Mouse (Mus musculus): ENCODE data around the gene Plp2. TPM values are rescaled to one million over a fixed set of nuclear protein-coding genes. Genes with fewer than 3 reads are reported as not detected.

Gene Plp2
- polyA plus RNA-seq, 1 experiment: 549 TPM

DNA sequence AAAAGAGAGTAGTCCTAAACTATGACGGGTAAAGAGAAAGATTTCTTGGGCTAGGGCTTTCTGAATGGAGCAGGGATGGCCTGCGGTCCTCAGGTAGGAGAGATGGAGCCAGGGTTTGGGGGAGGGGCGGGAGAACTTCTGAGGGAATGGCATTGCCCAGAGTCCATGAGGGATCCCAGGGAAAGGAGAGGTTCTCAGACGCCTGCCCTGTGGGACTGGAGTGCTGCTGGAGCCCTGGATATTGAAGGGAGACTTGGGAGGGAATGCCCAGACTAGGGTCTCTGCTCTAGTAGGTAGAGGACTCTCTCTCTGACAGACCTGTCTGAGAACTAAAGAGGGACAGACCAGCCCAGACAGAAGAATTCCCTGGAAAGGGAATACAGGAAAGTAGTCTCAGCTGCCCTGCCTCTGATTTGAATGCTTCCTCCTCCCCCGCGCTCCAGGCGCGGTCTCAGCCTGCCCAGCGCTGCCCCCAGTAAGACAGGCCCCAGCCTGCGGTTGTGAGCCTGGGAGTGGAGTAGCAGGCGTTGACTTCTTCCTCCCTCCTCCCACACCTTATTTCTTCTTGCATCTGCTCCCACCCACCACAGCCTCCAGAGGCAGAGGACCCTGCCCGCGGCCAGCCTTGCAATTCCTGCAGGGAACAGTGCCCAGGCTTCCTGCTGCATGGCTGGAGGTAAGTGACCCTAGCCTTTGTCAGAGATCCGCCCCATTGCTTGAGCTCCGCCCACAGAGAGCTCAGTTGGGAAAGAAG, 13.0 kb downstream of the Plp2 start:
- Histone ChIP-seq H3ac (ENCODE audit: control insufficient read depth, insufficient read length, low read depth) (no peak overlapping the region), H3K27me3 (ENCODE audit: control insufficient read depth, insufficient read depth, insufficient read length) (no peaks in the 10 kb centered on the region), H3K79me2 (ENCODE audit: control insufficient read depth, insufficient read depth) (no peaks in the 10 kb centered on the region), H3K79me3 (ENCODE audit: low read depth) (no peaks in the 10 kb centered on the region), H3K4me3 (ENCODE audit: insufficient read depth, poor library complexity, severe bottlenecking) (no peak overlapping the region), H3K36me3 (ENCODE audit: control insufficient read depth, insufficient read depth) (no peaks in the 10 kb centered on the region)
- TF ChIP-seq MYOG (IDR thresholded peaks at IDR 0.05; ENCODE audit: control insufficient read depth, extremely low read depth, insufficient read length) (no peak), CTCF (IDR thresholded peaks at IDR 0.05; ENCODE audit: control insufficient read depth, insufficient read depth, insufficient read length) (no peak), MAX (IDR thresholded peaks at IDR 0.05) (no peak), CEBPB (IDR thresholded peaks at IDR 0.05; ENCODE audit: low read depth) (no peak), USF1 (IDR thresholded peaks at IDR 0.05; ENCODE audit: low read depth) (no peak), MYOD1 (IDR thresholded peaks at IDR 0.05; ENCODE audit: control insufficient read depth, insufficient read length, low read depth) (no peak), FOSL1 (IDR thresholded peaks at IDR 0.05; ENCODE audit: insufficient read depth, low read length, poor library complexity, severe bottlenecking) (no peak)

DNA sequence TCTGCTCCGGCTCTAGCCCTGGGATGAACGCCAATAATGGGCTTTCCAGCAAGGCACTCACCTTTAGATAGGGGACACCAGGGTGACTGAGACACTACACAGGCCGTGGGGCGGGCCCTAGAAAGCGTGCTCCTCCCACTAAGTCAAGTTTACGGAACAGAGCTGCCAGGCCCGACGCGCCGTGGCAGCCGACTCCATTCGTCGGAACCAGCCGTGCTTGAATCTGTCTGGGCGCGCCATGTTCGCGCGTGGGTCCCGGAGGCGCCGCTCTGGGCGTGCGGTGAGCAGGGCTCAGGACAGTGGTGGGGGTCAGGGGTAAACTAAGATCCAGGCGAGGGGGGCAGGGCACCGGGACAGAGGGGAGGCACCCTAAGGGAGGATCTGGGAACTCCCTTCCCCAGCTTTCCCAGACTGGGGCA, 14.0 kb downstream of the Plp2 start, which contains the start of gene Prickle3:
Prickle3 (plus strand) TSS at position 40 of the 419 bp plus-strand sequence.
- TF ChIP-seq CTCF (IDR thresholded peaks at IDR 0.05; ENCODE audit: control insufficient read depth, insufficient read depth, insufficient read length): no peak
- no peak for TF ChIP-seq CEBPB (IDR thresholded peaks at IDR 0.05; ENCODE audit: low read depth)
- no peak for TF ChIP-seq MAX (IDR thresholded peaks at IDR 0.05)
- no peak for TF ChIP-seq MYOG (IDR thresholded peaks at IDR 0.05; ENCODE audit: control insufficient read depth, extremely low read depth, insufficient read length)
- TF ChIP-seq FOSL1 (IDR thresholded peaks at IDR 0.05; ENCODE audit: insufficient read depth, low read length, poor library complexity, severe bottlenecking): no peak
- no peak for TF ChIP-seq USF1 (IDR thresholded peaks at IDR 0.05; ENCODE audit: low read depth)
- no peak for TF ChIP-seq MYOD1 (IDR thresholded peaks at IDR 0.05; ENCODE audit: control insufficient read depth, insufficient read length, low read depth)
- peak within 1 kb of the TSS; percentile 61 for H3ac ChIP-seq (ENCODE audit: control insufficient read depth, insufficient read length, low read depth)
- no peaks in the 10 kb centered on the region for H3K79me2 ChIP-seq (ENCODE audit: control insufficient read depth, insufficient read depth)
- peak within 1 kb of the TSS; percentile 6 for H3K4me3 ChIP-seq (ENCODE audit: insufficient read depth, poor library complexity, severe bottlenecking)
- H3K36me3 ChIP-seq (ENCODE audit: control insufficient read depth, insufficient read depth): no peaks in the 10 kb centered on the region
- H3K79me3 ChIP-seq (ENCODE audit: low read depth): no peaks in the 10 kb centered on the region
- H3K27me3 ChIP-seq (ENCODE audit: control insufficient read depth, insufficient read depth, insufficient read length): no peaks in the 10 kb centered on the region

DNA sequence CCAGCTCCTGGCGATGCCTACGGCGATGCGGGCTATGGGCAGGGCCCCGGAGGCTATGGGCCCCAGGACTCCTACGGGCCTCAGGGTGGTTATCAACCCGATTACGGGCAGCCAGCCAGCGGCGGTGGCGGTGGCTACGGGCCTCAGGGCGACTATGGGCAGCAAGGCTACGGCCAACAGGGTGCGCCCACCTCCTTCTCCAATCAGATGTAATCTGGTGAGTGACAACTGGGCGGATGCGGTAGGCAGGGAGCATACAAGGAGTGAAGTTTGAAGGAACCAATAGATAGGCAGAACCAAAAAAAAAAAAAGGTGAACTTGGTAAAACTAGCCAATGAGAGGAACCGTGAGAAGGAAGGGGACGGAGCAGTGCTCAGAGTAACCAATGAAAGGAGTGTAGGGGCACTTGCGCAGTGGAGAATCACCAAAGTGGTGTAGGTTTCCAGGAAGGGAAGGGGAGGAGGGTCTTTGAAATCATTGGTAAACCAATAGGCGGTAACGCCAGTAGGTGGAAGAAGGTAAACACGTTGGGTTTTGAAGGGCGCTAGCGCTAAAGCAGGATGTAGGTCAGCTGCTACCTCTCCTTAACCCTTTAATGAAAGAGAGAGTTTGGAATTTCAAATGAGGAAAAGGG, 22.4 kb downstream of the Plp2 start:
- H3K27me3 ChIP-seq (ENCODE audit: control insufficient read depth, insufficient read depth, insufficient read length): no peaks in the 10 kb centered on the region
- TF ChIP-seq USF1 (IDR thresholded peaks at IDR 0.05; ENCODE audit: low read depth): no peak
- no peak for TF ChIP-seq CEBPB (IDR thresholded peaks at IDR 0.05; ENCODE audit: low read depth)
- no peak for TF ChIP-seq MYOD1 (IDR thresholded peaks at IDR 0.05; ENCODE audit: control insufficient read depth, insufficient read length, low read depth)
- no peak for TF ChIP-seq MAX (IDR thresholded peaks at IDR 0.05)
- no peak for TF ChIP-seq MYOG (IDR thresholded peaks at IDR 0.05; ENCODE audit: control insufficient read depth, extremely low read depth, insufficient read length)
- TF ChIP-seq FOSL1 (IDR thresholded peaks at IDR 0.05; ENCODE audit: insufficient read depth, low read length, poor library complexity, severe bottlenecking): no peak
- TF ChIP-seq CTCF (IDR thresholded peaks at IDR 0.05; ENCODE audit: control insufficient read depth, insufficient read depth, insufficient read length): peak; percentile 10
- H3K4me3 ChIP-seq (ENCODE audit: insufficient read depth, poor library complexity, severe bottlenecking): peak overlapping the region; percentile 28
- H3K79me3 ChIP-seq (ENCODE audit: low read depth): no peaks in the 10 kb centered on the region
- no peaks in the 10 kb centered on the region for H3K79me2 ChIP-seq (ENCODE audit: control insufficient read depth, insufficient read depth)
- H3K36me3 ChIP-seq (ENCODE audit: control insufficient read depth, insufficient read depth): no peaks in the 10 kb centered on the region
- peak overlapping the region; percentile 57 for H3ac ChIP-seq (ENCODE audit: control insufficient read depth, insufficient read length, low read depth)

DNA sequence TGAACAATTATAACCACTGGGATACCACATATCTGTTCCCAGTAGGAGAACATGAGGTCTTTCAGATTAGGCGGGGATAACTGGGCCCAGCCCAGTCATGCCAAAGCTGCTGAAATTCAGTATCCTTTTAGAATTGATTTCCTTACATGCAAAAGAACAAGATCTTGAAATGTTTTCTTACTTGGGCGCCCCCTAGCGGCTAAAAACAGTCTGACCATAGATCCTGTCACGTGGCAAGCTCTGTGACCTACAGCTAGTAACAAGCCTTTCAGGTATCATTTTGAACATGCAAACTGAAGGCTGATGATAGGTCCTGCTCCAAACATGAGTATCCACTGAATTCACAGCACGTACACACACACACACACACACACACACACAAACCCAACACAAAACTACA, 25.8 kb downstream of the Plp2 start:
- Histone ChIP-seq H3K79me2 (ENCODE audit: control insufficient read depth, insufficient read depth) (no peaks in the 10 kb centered on the region), H3ac (ENCODE audit: control insufficient read depth, insufficient read length, low read depth) (no peak overlapping the region)
- TF ChIP-seq USF1 (IDR thresholded peaks at IDR 0.05; ENCODE audit: low read depth): peak; percentile 94
- no peak for TF ChIP-seq MYOG (IDR thresholded peaks at IDR 0.05; ENCODE audit: control insufficient read depth, extremely low read depth, insufficient read length)
- TF ChIP-seq CTCF (IDR thresholded peaks at IDR 0.05; ENCODE audit: control insufficient read depth, insufficient read depth, insufficient read length): peak; percentile 9
- no peak for TF ChIP-seq MAX (IDR thresholded peaks at IDR 0.05)

DNA sequence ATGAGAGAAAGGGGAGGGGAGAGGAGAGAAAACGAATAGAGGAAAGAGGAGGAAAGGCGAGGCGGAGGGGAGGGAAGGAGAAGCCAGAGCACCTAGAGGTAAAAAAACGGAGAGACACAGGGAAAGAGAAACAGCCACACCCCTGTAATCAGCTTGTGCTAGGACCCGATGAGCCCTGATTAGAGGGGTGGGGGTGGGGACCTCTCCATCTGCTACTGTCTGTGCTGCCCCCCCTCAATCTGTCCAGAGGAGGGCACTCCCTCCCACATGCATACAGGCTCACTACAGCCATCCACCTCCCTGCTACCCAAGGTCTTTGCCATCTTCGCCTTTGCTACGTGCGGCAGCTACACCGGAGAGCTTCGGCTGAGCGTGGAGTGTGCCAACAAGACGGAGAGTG, 30.4 kb downstream of the Plp2 start:
- Histone ChIP-seq H3K4me3 (ENCODE audit: insufficient read depth, poor library complexity, severe bottlenecking) (no peak overlapping the region), H3K79me3 (ENCODE audit: low read depth) (no peaks in the 10 kb centered on the region), H3K36me3 (ENCODE audit: control insufficient read depth, insufficient read depth) (no peaks in the 10 kb centered on the region), H3K27me3 (ENCODE audit: control insufficient read depth, insufficient read depth, insufficient read length) (peaks cover 8% of the 10 kb centered on the region), H3ac (ENCODE audit: control insufficient read depth, insufficient read length, low read depth) (no peak overlapping the region), H3K79me2 (ENCODE audit: control insufficient read depth, insufficient read depth) (no peaks in the 10 kb centered on the region)
- TF ChIP-seq FOSL1 (IDR thresholded peaks at IDR 0.05; ENCODE audit: insufficient read depth, low read length, poor library complexity, severe bottlenecking) (no peak), USF1 (IDR thresholded peaks at IDR 0.05; ENCODE audit: low read depth) (no peak), MYOG (IDR thresholded peaks at IDR 0.05; ENCODE audit: control insufficient read depth, extremely low read depth, insufficient read length) (no peak), MYOD1 (IDR thresholded peaks at IDR 0.05; ENCODE audit: control insufficient read depth, insufficient read length, low read depth) (no peak), CEBPB (IDR thresholded peaks at IDR 0.05; ENCODE audit: low read depth) (no peak), MAX (IDR thresholded peaks at IDR 0.05) (no peak), CTCF (IDR thresholded peaks at IDR 0.05; ENCODE audit: control insufficient read depth, insufficient read depth, insufficient read length) (no peak)

More for the DNA sequence above, 25.8 kb downstream of the Plp2 start:
- peaks cover 4% of the 10 kb centered on the region for H3K27me3 ChIP-seq (ENCODE audit: control insufficient read depth, insufficient read depth, insufficient read length)
- no peak overlapping the region for H3K4me3 ChIP-seq (ENCODE audit: insufficient read depth, poor library complexity, severe bottlenecking)
- no peaks in the 10 kb centered on the region for H3K79me3 ChIP-seq (ENCODE audit: low read depth)
- H3K36me3 ChIP-seq (ENCODE audit: control insufficient read depth, insufficient read depth): no peaks in the 10 kb centered on the region
